Mouse (Mus musculus) gastrocnemius, adult 8-10 months (tissue): ENCODE measurements around the gene U2af1. TPM values are rescaled to one million over a fixed set of nuclear protein-coding genes. Genes with fewer than 3 reads are reported as not detected.

Experiments used
- DNase-seq, 2 experiments: peaks; one replicate each; pipeline ENCODE4 v3.0.0; 2022; ENCODE audit warnings: low spot score in 2 of 2
- total RNA-seq, 4 experiments: library from RNA; stranded (reverse); gene quantifications; 2 replicates each; pipeline ENCODE4 v1.2.4; 2022

The U2af1 gene
- total RNA-seq, 4 experiments from 2014 or later: 52.9 to 72.0 (median 65.9) TPM

- no peak for DNase-seq
Observed at GRCm38 (mm10) chr17:31662855-31663254, 4.2 kb upstream of the U2af1 start.

DNA sequence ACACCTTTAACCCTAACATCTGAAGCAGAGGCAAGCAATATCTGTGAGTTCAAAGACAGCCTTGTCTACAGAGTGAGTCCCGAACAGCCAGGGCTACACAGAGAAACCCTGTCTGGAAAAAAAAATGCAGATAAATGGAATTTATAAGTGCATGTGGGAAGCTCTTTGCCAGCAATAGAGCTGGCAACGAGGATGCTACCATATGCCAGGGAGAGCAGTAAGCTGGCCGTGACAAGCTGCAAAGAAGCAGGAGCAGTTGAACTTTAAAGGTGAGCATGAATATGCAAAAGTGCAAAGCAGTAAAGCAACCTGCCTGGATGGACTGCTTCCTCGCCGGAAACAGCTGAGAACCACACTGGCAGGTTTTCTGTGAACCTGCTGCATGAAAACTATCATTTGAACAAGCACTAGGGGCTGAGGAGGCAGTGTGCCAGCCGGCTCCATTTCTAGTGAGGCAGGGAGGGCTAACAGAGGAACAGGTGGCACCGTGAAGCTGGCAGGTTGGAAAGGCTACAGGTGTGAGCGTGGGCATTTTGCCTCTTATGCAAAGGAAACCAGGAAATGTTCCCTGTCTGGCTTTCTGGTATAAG lies 2.1 kb upstream of the U2af1 start:
- DNase-seq: no peak

DNA sequence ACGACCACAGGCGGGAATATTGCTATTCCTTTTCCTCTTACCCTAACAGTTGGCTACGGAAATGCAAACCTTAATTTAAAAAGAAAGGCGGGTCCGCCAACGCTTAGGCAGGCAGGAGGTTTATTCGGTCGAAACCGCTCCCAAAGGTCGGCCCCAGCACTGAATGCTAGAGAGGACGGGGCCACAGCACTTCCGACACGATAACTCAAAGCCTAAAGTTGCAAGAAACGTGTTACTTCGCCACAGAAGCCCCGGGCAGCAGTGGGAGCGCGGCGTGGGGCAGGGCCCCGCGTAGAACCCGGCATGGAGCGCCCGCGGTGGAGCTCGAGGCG lies 590 bp downstream of the U2af1 start:
- DNase-seq: no peak

DNA sequence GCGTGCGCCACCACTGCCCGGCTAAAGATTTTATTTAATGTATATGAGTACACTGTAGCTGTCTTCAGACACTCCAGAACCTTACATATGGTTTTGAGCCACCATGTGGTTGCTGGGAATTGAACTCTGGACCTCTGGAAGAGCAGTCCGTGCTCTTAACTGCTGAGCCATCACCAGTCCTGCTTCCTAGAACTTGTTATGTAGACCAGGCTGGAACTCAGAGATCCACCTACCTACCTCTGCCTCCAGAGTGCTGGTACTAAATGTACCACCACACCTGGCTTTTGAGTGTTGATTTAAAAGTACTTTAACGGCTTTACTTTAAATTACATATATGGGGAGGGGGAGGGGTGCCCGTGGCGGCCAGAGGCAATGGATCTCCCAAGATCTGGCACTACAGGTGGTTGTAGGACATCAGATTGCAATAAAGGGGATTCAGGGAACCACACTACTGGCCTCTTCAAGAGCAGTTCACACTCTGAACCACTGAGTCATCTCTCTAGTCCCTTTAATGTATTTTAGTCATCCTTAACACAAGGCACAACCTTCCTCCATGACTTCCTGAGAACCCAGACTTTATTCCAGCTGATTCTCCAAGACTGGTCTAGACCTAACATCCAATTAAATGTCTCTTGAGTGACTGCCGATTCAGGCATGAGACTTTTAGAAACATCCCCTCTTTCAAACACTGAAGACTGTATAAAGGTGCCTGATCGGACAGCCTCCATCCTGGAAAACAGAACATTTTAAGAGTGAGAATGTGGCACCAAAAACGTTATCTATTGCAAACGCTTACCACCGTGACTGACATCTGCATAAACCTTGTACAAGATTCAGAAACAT lies 1.3 kb downstream of the U2af1 start:
- DNase-seq: no peak

- DNase-seq: no peak
Observed at GRCm38 (mm10) chr17:31656682-31657081, 2.0 kb downstream of the U2af1 start.

DNA sequence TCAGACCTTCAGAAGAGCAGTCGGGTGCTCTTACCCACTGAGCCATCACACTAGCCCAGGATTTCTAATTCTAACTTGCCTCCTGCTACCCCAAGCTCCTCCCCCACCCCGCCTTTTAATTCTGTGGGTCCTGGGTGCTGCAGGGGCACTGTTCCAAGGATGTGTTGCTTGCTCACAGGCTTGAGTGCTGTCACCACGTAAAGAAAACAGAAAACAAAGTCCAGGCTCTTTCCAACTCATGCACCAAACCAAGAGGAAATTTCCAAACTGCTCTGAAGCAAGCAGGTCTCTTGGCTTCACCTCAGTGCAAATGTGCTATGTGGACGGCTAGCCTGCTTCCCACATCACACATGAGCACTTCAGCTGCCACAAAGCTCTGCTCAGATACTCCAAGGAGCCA lies 3.3 kb downstream of the U2af1 start:
- DNase-seq: no peak

GRCm38 (mm10) chr17:31653277-31653676 lies 5.4 kb downstream of the U2af1 start:
- DNase-seq: no peak

GRCm38 (mm10) chr17:31652152-31652551 lies 6.5 kb downstream of the U2af1 start:
- no peak for DNase-seq

DNA sequence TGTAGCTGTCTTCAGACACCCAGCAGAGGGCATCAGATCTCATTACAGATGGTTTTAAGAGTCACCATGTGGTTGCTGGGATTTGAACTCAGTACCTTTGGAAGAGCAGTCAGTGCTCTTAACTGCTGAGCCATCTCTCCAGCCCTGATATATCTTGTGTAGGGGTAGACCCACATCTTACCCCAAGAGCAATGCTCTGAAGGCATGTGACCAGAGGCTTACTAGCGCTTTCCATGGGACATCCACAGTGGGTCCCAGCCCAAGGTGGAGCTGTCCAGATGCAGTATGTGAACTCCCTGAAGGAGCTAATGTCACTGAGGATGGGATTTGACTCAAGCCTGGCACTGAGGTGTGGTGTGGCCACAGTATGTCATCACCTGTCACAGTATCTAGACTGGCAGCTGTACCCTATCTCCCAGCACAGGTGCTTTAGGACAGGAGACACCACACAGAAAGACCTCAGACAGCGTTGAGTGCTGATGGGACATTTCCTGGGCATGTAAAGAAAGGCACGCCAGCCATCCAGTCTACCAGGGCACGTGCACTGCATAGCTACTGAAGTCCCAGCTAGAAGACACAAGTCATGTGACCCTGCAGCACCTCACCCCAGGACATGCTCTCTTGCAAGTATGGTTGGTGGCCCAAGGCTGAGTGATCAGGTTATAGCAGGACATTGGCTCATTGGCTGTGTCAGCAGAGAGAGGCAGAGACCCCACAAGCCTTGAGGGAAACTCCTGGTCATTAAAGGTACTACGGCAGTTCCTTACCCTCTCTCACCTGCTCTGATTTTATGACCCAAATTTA lies 12.3 kb downstream of the U2af1 start:
- no peak for DNase-seq

DNA sequence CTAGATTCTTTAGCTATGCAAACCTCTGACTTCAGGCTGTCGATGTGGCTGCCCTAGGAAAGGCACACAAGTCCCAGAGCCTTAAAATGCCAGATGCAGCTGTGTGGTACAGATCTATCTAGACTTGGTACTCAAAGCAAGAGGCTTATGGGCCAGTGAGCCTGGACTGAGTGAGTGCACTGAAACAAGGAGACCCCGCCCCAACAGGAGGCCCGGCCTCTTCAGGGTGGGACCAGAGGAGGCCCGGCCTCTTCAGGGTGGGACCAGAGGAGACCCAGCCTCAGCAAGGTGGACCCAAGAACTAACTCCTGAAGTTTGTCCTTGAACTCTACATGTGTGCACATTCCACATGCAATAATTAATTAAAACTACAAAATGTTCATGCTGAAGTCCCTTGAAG lies 15.8 kb downstream of the U2af1 start:
- DNase-seq: no peak

GRCm38 (mm10) chr17:31642331-31642730 lies 16.4 kb downstream of the U2af1 start:
- no peak for DNase-seq

- no peak for DNase-seq
Observed at GRCm38 (mm10) chr17:31639651-31640050, 19.0 kb downstream of the U2af1 start.

DNA sequence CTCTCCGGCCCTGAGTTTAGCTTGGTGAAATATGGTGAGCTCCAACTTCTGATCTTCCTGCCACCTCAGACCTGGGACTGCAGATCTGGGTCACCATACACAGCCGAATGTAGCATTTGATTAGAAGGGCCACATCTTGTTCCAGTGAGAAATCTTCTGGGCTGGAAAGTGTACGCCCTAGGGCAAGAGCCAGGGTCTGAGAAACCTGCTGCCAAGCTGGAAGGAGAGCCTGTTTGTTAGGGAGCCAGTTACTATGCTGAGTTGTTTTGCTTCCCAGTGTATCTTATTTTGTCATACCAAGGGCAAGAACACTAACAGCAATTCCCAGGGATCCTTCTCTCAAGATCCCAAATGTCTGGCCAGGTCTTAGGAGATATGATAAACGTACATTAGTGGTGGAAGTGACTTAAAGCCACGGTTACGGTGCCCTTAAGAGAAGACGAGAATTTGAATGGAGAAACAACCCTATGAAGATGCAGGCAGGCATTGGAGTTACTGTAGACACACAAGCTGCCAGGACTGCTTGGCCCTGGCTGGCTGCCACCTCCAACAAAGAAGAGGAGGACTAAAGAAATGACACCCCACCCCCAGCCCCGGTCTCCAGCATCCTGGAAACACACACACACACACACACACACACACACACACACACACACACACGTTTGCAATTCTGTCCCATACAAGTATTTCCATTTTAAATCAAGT lies 20.7 kb downstream of the U2af1 start:
- no peak for DNase-seq

DNA sequence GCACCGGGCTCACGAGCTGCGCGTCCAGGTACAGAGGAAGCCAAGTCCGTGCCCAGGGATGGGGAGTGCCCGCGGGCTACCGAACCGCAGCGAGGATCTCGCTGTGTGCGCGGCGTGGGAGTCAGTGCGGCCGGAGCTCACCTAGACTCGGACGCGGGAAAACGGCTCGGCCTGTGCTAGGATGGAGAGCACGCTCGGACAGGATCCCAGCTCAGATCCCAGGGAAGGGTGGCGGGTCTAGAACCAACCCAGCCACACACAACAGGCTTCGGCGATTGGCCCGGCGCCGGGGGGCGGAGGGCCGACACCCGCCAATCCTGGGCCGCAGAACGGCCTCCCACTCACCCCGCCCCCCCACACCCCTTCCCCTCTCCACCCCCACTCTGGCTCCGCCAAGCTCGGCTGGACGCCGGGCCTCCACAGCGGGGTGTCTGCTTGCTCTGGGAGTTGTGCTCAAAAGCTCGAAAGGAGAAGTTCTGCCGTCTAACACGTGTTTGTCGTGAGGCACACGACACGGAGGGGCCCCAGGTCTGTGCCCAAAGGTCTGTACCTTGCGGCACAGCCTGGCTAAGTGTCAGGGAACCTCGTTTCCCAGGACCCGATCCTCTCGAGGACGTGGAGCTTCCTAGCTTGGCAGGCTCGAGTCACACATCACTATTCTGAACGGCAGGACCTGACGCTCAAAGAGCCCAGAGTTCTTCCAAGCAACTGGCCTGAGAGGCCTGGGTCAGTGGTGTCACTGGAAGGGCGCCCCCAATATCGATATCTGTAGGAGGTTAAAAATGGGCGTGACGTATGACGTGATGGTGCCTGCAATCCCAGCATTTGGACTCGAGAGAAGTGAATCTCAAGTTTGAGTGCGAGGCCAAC lies 21.5 kb downstream of the U2af1 start, which contains the start of gene Cbs:
Gene Cbs (minus strand): TSS at position 297 of the 870 bp plus-strand sequence.
- DNase-seq: peak; percentile 50 to 67

GRCm38 (mm10) chr17:31636277-31636941 lies 22.3 kb downstream of the U2af1 start:
- DNase-seq: no peak

- DNase-seq: no peak
Observed at GRCm38 (mm10) chr17:31635781-31636180, 22.9 kb downstream of the U2af1 start.

DNA sequence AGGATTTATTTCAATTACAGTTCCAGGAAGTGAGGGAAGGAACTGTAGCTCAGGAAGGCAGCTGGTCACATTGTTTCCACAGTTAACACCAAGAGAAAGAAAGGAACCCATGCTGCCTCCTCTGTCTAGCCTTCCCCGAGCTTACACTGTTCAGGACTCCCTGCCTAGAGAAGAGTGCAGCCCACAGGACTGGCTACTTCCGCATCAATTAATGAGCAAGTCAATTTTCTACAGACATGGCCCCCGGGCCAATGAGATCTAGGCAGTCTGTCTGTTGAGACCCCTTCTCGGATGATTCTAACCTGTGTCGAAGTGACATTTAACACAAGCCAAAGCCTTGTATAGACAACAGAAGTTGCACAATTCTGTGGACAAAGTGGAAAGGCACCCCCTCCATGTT lies 23.8 kb downstream of the U2af1 start:
- no peak for DNase-seq

DNA sequence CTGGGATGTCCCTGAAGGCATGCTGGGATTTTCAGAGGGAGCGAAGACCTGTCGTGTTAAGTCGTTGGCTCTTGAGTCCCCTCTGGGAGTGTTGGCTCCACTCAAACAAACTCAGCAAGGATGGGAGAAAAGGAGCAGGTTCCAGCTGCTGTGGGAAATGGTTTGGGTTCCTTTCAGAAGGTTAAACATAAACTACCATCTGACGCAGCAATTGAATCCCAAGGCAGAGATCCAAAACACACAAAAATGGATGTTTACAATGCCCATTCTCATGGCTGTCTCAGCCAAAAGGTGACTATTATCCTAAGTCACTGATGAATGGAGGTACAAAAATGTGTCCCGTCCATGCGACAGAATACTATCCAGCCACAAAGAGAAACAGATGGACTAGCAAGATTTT lies 25.7 kb downstream of the U2af1 start:
- DNase-seq: no peak

DNA sequence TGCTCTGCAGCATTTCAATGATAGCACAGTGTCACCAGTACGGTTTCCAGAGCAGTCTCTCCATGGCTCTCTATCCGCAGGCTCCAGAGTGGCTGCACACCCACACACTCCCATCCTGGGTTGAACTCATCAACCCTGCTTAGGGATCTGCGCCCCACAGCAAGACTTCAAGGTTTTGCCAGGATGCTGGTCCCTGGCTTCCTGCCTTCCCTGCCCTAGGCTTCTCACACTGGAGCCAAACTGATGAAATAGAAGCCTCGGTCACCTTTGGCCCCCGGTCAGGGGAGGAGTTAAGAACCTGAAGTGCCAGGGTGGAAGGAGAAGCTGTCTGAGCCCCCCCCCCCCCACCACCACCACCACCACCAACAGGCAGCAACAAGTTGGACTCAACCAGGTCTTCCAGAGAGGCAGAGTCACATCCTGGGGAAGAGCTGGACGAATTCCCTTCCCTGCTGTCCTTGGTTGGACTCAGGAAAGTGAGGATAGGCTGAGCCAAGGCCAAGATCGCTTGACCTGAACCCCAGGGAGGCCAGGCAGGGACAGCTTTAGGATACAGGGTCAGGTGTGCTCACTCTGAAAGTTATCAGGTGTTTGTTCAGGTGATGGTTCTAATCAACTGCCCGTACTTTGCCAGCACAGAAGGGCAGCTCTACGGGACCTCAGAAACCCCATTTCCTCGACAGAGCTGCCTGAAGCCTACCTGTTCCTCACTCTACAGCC lies 27.5 kb downstream of the U2af1 start:
- DNase-seq: no peak
